Mouse (Mus musculus) hindbrain, embryonic 12.5 days (tissue): ENCODE data around the gene Casp1. TPM values are rescaled to one million over a fixed set of nuclear protein-coding genes. Genes with fewer than 3 reads are reported as not detected.

Experiments
- ATAC-seq: fragments of 200-750 bp; cut with Nextera tagmentation; 2 replicates; pipeline ENCODE4 v1.8.0; 2017; ENCODE audit warnings: moderate TSS enrichment; ENCODE audit not compliant: low FRiP score
- H3K27ac ChIP-seq: fragments of 300-500 bp; sonication (generic); 2 replicates; pipeline ENCODE4 v1.5.1; 2016; ENCODE audit warnings: mild to moderate bottlenecking
- H3K27me3 ChIP-seq: fragments of 300-500 bp; sonication (generic); 2 replicates; pipeline ENCODE4 v1.6.1; 2016; ENCODE audit warnings: mild to moderate bottlenecking
- H3K36me3 ChIP-seq: fragments of 300-500 bp; sonication (generic); 2 replicates; pipeline ENCODE4 v1.6.1; 2016; ENCODE audit warnings: mild to moderate bottlenecking
- H3K4me1 ChIP-seq: fragments of 300-500 bp; sonication (generic); 2 replicates; pipeline ENCODE4 v1.6.1; 2016
- H3K4me2 ChIP-seq: fragments of 300-500 bp; sonication (generic); replicated peaks from 2 replicates; pipeline ENCODE4 v1.6.1; 2016; ENCODE audit warnings: mild to moderate bottlenecking
- H3K4me3 ChIP-seq: fragments of 300-500 bp; sonication (generic); 2 replicates; pipeline ENCODE4 v1.5.1; 2016; ENCODE audit warnings: mild to moderate bottlenecking
- H3K9ac ChIP-seq: fragments of 300-500 bp; sonication (generic); 2 replicates; pipeline ENCODE4 v1.6.1; 2016; ENCODE audit warnings: mild to moderate bottlenecking, moderate library complexity
- H3K9me3 ChIP-seq: fragments of 300-500 bp; sonication (generic); replicated peaks from 2 replicates; pipeline ENCODE4 v1.6.1; 2016; ENCODE audit warnings: mild to moderate bottlenecking
- WGBS: fragments of 180-500 bp; shearing (Covaris S2); methylation state at CpG from one replicate; pipeline ENCODE4 v1.1.7; 2016; 5-methylcytosine and 5-hydroxymethylcytosine counted together
- polyA plus RNA-seq: library from polyadenylated mRNA; unstranded; fragments of >200 nt; fragmentation: Nextera tagmentation; extraction: Ambion mirVana; gene quantifications from 2 replicates; pipeline ENCODE4 v1.2.1, GENCODE M21; 2016

The Casp1 gene
- 0.61 and 1.5 TPM in 2 replicates for polyA plus RNA-seq

DNA sequence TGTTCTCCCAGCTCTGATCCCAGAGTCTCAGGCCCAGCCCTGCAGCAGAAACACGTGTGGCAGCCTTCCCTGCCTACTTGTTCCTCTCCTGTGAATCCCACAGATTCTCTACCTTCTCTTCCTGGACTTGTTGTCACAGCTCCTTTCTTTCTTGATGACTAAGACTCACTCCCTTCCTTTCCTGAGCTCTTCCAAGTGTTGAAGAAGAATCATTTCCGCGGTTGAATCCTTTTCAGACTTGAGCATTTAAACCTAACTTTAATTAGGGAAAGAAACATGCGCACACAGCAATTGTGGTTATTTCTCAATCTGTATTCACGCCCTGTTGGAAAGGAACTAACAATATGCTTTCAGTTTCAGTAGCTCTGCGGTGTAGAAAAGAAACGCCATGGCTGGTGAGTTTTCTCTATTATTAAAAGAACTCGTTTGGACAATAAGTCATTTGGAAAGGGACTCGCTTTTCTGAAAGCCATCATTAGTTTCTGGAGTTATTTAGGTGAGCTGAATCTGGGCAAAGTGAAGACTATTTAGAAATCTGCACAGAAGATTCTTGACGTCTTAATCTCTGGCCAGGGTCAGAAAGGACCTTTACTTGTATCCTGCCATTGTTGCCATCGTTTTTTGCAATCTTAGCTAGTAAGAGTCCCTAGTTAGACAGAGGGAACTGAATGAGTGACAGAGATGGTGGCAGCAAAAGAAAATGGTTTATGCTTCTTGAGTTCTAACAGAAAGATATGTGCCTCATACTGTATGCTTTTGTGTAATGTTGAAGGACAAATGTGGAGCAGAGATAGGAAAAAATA lies at the start of gene Casp1:
TSS of gene Casp1 (plus strand) at position 189 of the 803 bp plus-strand sequence.
- H3K4me2 ChIP-seq = no peak within 1 kb of the TSS
- no peaks in the 10 kb centered on the region for H3K36me3 ChIP-seq
- 74% methylated on average over 11 of the region's 11 CpGs for WGBS

DNA sequence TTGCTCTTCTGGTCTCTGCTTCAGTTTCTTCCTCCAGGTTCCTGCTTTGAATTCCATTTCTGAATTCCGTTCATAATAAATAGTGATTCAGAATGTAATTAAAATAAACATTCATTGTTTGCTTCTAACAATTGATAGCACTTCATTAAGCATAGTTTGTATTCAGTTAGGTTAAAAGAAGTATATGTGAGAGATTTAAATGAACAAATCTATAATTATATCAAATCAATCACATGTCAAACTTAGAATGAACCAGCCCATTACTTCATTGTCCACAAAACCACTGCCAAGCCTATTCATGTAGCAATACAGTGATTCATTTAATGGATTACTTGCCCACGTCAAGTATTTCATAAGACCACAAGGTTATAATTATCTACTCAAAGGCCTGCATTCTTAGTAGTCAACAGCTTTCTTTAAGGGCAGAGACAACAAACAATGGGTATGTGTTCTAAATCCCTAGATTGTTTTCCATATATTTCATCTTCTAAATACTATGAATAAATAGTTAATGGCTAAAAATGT lies 34.3 kb upstream of the Casp1 start:
- Histone ChIP-seq H3K9me3 (no peaks in the 10 kb centered on the region), H3K4me2 (no peak overlapping the region), H3K27me3 (no peaks in the 10 kb centered on the region), H3K9ac (no peak overlapping the region), H3K36me3 (no peaks in the 10 kb centered on the region), H3K4me1 (no peaks in the 10 kb centered on the region), H3K27ac (no peak overlapping the region), H3K4me3 (no peak overlapping the region)
- 73% methylated on average over 2 of the region's 2 CpGs for WGBS
- ATAC-seq = no peak

More for the DNA sequence above, at the start of gene Casp1:
- no peaks in the 10 kb centered on the region for H3K27me3 ChIP-seq
- H3K4me1 ChIP-seq = no peaks in the 10 kb centered on the region
- H3K9ac ChIP-seq = no peak within 1 kb of the TSS
- no peaks in the 10 kb centered on the region for H3K9me3 ChIP-seq
- no peak for ATAC-seq
- H3K4me3 ChIP-seq = no peak within 1 kb of the TSS
- H3K27ac ChIP-seq = no peak within 1 kb of the TSS

DNA sequence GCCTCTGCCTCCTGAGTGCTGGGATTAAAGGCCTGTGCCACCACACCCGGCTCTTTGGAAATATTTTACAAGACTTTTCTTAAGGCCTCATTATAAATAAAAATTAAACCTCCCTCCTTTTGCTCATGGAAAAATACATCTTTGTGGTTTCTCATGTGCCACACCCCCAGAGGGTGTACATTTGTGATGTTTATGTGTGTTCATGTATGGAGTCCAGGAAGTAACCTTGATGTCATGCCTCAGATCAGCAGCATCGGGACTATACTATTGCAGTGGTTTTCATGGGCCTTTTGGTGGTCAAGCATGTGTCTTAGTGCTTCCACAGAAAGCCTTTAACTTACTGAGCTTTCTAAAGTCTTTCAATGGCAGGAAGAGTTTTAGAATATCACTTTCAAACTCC lies 28.0 kb upstream of the Casp1 start:
- WGBS = 85% methylated on average over 2 of the region's 2 CpGs
- no peak for ATAC-seq
- Histone ChIP-seq H3K36me3 (no peaks in the 10 kb centered on the region), H3K4me2 (no peak overlapping the region), H3K4me3 (no peak overlapping the region), H3K9ac (no peak overlapping the region), H3K27ac (no peak overlapping the region), H3K27me3 (no peaks in the 10 kb centered on the region), H3K4me1 (no peaks in the 10 kb centered on the region), H3K9me3 (no peaks in the 10 kb centered on the region)

DNA sequence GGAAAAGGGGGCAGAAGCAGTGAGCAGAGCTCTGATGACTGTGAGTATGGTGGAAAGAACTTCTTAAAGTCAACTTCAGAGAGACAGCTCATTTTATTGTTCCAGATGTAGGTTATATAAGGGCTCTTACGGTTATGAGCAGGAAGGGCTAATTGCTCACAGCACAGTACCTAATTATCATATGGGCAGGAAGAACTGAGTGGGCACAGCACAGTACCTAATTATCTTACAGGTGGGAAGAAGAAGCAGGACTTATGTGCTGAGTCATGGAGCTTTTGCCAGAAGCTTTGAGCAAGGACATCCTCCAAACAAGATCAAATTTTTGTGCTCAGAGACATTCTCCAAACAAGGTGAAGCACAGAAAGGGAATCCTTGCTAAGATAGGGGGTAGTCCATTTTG lies 27.4 kb upstream of the Casp1 start:
- no peak overlapping the region for H3K4me3 ChIP-seq
- H3K27ac ChIP-seq = no peak overlapping the region
- no peaks in the 10 kb centered on the region for H3K4me1 ChIP-seq
- H3K36me3 ChIP-seq = no peaks in the 10 kb centered on the region
- H3K4me2 ChIP-seq = no peak overlapping the region
- ATAC-seq = no peak
- H3K9me3 ChIP-seq = no peaks in the 10 kb centered on the region
- no peak overlapping the region for H3K9ac ChIP-seq
- no peaks in the 10 kb centered on the region for H3K27me3 ChIP-seq
- 81% methylated on average over 1 of the region's 1 CpGs for WGBS

DNA sequence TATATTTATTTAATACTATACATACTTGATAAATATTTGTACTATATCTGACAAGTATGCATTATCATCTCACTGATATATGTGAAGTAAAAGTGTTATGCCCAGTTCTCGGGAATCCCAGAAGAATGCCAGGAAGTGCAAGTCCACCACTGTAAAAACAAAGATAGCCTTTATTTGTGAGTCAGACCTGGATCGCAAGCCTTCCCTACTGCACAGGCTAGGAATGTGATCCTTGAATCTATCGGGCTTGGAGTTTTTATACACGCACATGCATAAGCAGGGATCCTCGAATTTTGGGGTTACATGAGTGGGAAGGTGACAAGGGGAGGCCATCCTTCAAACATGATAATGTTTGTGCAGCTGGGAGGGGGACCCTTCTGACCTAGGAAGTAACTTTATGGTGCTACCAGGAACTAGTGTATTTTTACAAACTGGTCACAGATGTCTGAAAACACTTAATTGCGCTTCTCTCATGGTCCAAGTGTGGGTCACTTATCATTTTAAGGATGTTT lies 26.9 kb upstream of the Casp1 start:
- 84% methylated on average over 6 of the region's 6 CpGs for WGBS
- H3K36me3 ChIP-seq = no peaks in the 10 kb centered on the region
- H3K27ac ChIP-seq = no peak overlapping the region
- no peak for ATAC-seq
- no peak overlapping the region for H3K4me2 ChIP-seq
- H3K9ac ChIP-seq = no peak overlapping the region
- H3K4me3 ChIP-seq = no peak overlapping the region
- no peaks in the 10 kb centered on the region for H3K9me3 ChIP-seq
- no peaks in the 10 kb centered on the region for H3K4me1 ChIP-seq
- H3K27me3 ChIP-seq = no peaks in the 10 kb centered on the region

DNA sequence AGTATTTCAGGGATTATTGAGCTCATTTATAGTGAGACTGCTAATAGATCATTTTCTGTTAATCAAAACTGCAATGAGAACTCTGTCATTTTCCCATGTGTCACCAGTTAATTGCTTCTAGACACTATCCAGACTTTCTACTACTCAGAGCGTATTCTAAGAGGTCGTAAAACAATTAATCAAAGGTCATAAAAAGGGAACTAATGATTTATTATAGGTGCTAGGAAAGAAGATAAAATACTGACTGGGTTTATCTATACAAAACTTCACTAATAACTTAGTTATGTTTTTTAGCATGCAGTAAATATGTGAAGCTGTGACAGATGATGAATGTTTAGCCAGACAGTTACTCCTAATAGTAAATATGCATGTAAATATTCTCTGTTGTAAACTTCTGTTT lies 12.2 kb upstream of the Casp1 start:
- no peaks in the 10 kb centered on the region for H3K36me3 ChIP-seq
- 91% methylated on average over 2 of the region's 2 CpGs for WGBS
- no peaks in the 10 kb centered on the region for H3K9me3 ChIP-seq
- no peak for ATAC-seq
- no peak overlapping the region for H3K9ac ChIP-seq
- H3K4me1 ChIP-seq = no peaks in the 10 kb centered on the region
- no peak overlapping the region for H3K4me3 ChIP-seq
- no peak overlapping the region for H3K4me2 ChIP-seq
- H3K27ac ChIP-seq = no peak overlapping the region
- no peaks in the 10 kb centered on the region for H3K27me3 ChIP-seq

DNA sequence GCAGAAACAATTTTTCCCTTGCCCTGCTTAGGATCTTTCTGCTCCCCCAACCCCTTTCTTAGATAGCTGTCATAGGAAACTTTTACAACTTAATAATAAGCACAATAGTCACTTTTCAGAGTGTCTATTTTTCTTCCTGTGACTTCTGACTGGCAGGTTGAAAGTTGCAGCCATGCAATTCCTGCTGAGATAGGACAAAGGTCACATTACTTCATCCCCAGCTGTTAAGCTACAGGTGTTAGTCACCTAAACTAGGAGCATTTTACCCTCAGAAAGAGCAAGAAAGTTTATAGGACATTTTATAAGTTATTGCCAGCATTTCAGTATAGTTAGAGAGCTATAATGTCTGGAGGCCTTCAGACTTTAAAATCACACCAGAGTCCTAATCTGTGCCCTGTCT lies 11.7 kb upstream of the Casp1 start:
- ATAC-seq = no peak
- H3K27ac ChIP-seq = no peak overlapping the region
- no peaks in the 10 kb centered on the region for H3K27me3 ChIP-seq
- no peaks in the 10 kb centered on the region for H3K36me3 ChIP-seq
- H3K9ac ChIP-seq = no peak overlapping the region
- H3K4me1 ChIP-seq = no peaks in the 10 kb centered on the region
- H3K9me3 ChIP-seq = no peaks in the 10 kb centered on the region
- no peak overlapping the region for H3K4me2 ChIP-seq
- no peak overlapping the region for H3K4me3 ChIP-seq

DNA sequence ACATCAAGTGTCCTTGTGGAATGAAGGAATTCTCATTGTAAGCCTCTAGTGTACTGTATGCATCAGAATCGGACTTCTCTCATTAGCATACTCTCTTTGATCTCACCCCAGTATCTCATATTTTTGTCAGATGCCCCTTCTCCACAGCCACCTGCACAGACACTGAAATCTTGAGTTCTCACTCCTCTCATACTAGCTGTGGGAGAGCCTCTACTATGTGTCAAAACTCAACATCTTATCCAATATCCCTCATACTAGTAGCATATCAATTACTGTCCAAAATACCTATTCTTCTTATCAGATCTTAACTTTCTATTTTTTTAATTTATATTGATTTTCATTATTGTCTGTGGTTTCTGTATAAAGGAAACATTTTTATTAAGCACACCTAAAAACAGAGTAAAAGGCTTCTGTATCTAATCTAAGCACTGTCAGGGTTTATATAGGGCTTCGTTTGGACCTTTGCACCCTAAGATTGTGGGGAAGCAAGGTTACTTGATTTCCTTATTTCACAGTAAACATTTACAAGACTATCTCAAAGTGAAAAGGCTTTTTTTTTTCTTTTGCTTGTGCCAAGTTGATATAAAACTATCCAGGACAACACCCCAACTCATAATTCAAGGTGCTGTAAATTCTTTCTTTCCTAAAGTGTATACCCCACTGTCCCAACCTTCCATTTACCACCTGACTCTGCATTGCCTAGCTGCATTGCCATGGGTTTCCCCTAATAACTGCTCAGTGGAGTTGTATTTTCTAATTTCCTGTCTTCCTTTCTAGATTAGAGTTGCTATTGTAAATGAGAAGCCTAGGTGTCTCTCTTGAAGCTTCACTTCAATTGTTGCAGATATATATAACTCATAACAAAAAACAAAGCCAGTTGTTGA lies 1.7 kb upstream of the Casp1 start:
- no peak for ATAC-seq
- Histone ChIP-seq H3K4me1 (no peaks in the 10 kb centered on the region), H3K9ac (no peak overlapping the region), H3K4me2 (no peak overlapping the region), H3K27me3 (no peaks in the 10 kb centered on the region), H3K27ac (no peak overlapping the region), H3K4me3 (no peak overlapping the region), H3K9me3 (no peaks in the 10 kb centered on the region), H3K36me3 (no peaks in the 10 kb centered on the region)
- 90% methylated on average over 2 of the region's 2 CpGs for WGBS

DNA sequence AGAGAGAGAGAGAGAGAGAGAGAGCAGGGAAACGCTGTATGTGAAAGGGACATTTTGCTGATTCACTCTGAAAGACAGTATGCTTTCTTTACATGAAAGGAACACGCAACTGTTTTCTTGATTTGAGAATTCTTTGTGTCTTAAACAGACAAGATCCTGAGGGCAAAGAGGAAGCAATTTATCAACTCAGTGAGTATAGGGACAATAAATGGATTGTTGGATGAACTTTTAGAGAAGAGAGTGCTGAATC lies 740 bp downstream of the Casp1 start:
- Histone ChIP-seq H3K4me1 (no peaks in the 10 kb centered on the region), H3K4me3 (no peak overlapping the region), H3K27me3 (no peaks in the 10 kb centered on the region), H3K9ac (no peak overlapping the region), H3K4me2 (no peak overlapping the region), H3K27ac (no peak overlapping the region), H3K9me3 (no peaks in the 10 kb centered on the region), H3K36me3 (no peaks in the 10 kb centered on the region)
- WGBS = 84% methylated on average over 2 of the region's 2 CpGs
- ATAC-seq = no peak

DNA sequence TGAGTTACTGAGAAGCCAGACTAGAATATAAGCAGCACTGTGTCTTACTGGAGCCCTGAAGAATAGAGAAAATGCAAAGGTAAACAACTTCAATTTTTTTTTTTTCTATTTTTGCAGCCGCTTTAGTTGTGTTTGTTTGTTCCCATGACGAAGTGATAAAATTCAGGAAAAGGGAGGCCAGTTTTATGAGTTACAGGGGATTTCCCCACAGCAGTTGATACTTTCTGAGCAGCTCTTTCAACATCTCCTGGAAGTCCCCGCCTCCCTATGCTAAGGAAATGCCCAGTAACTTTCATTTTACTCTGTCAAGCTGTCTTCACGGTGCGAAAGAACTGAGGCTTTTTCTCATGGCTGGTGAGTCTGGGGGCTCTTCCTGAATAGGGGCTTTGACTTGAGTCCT lies 10.2 kb downstream of the Casp1 start, which contains the start of gene Casp4:
TSS of gene Casp4 (plus strand) at position 268 of the 400 bp plus-strand sequence.
- WGBS = 71% methylated on average over 5 of the region's 5 CpGs
- H3K27me3 ChIP-seq = no peaks in the 10 kb centered on the region
- no peak for ATAC-seq

DNA sequence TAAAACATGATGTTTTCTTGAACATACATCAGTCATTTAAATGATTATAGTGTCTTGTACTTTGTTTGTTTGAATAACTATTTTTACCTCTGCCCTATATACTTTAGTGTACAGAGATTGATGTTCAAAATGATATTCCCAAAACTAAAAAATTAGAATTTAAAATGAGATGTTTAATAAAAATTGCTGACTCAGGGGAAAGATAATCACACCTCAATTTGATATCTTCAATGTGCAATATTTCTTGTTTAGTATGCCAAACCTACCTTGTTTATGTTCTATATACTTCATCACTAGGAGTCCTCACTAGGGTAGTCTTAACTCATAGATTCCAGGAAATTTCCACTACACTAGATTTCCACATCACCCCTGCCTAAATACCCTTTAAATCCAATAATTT lies 11.8 kb downstream of the Casp1 start:
- H3K27ac ChIP-seq = no peak overlapping the region
- ATAC-seq = no peak
- H3K9me3 ChIP-seq = no peaks in the 10 kb centered on the region
- H3K4me2 ChIP-seq = no peak overlapping the region
- H3K9ac ChIP-seq = no peak overlapping the region
- no peaks in the 10 kb centered on the region for H3K27me3 ChIP-seq
- H3K4me1 ChIP-seq = no peaks in the 10 kb centered on the region
- H3K4me3 ChIP-seq = no peak overlapping the region
- no peaks in the 10 kb centered on the region for H3K36me3 ChIP-seq

More for the DNA sequence above, 10.2 kb downstream of the Casp1 start, which contains the start of gene Casp4:
- H3K27ac ChIP-seq = no peak within 1 kb of the TSS
- no peaks in the 10 kb centered on the region for H3K36me3 ChIP-seq
- no peaks in the 10 kb centered on the region for H3K9me3 ChIP-seq
- H3K4me3 ChIP-seq = no peak within 1 kb of the TSS
- H3K4me2 ChIP-seq = no peak within 1 kb of the TSS
- no peaks in the 10 kb centered on the region for H3K4me1 ChIP-seq
- no peak within 1 kb of the TSS for H3K9ac ChIP-seq

DNA sequence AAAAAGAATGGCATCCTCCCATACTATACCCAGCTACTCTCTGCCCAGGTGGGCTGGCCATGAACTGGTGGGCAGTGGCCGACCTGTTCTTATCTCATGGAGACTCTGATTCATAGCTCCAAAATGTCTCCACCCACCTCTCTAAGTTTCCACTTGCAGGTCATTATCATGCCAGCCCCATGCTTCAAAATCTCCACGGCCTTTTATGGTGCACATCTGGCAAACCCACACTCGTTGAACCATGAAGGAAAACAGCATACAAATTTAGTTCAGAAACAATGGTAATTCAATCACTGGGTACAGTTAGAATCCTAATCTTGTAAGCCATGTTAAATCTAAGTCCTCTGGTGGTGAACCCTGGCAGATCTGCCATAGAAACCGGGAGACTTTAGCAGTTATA lies 13.1 kb downstream of the Casp1 start:
- WGBS = 77% methylated on average over 4 of the region's 4 CpGs
- H3K4me2 ChIP-seq = no peak overlapping the region
- no peak overlapping the region for H3K9ac ChIP-seq
- H3K36me3 ChIP-seq = no peaks in the 10 kb centered on the region
- no peaks in the 10 kb centered on the region for H3K27me3 ChIP-seq
- H3K9me3 ChIP-seq = no peaks in the 10 kb centered on the region
- H3K27ac ChIP-seq = no peak overlapping the region
- no peak for ATAC-seq
- no peak overlapping the region for H3K4me3 ChIP-seq
- H3K4me1 ChIP-seq = no peaks in the 10 kb centered on the region
